Mouse (Mus musculus) kidney, adult 2 months (tissue): ENCODE results near the gene Abhd12b. TPM values are rescaled to one million over a fixed set of nuclear protein-coding genes. Genes with fewer than 3 reads are reported as not detected.

Experiments
- DNase-seq: peaks from one replicate; pipeline ENCODE4 v3.0.0; 2021
- H3K27ac ChIP-seq: fragments of 200-500 bp; 2 replicates; pipeline ENCODE4 v1.5.1; 2012; ENCODE audit warnings: low read depth, low read length, control low read depth, inconsistent platforms; ENCODE audit not compliant: insufficient read depth
- H3K27me3 ChIP-seq: fragments of 200-500 bp; replicated peaks from 2 replicates; pipeline ENCODE4 v1.6.1; 2012; ENCODE audit warnings: mild to moderate bottlenecking, moderate library complexity, low read length, inconsistent platforms; ENCODE audit not compliant: control insufficient read depth, insufficient read depth
- H3K36me3 ChIP-seq: fragments of 200-500 bp; 2 replicates; pipeline ENCODE4 v1.6.1; 2012; ENCODE audit warnings: mild to moderate bottlenecking, moderate library complexity, low read length, inconsistent platforms; ENCODE audit not compliant: control insufficient read depth, insufficient read depth
- H3K4me1 ChIP-seq: fragments of 200-500 bp; 2 replicates; pipeline ENCODE4 v1.6.1; 2011; ENCODE audit warnings: low read length; ENCODE audit not compliant: control insufficient read depth, insufficient read depth
- H3K4me3 ChIP-seq: fragments of 200-500 bp; 2 replicates; pipeline ENCODE4 v1.5.1; 2011; ENCODE audit warnings: mild to moderate bottlenecking, low read depth, low read length, control low read depth; ENCODE audit not compliant: insufficient read depth
- CTCF ChIP-seq: fragments of 200-500 bp; conservative IDR thresholded peaks from 2 replicates; pipeline ENCODE4 v1.5.1; 2011; ENCODE audit warnings: low read depth, mild to moderate bottlenecking, control low read depth, low read length, moderate library complexity, mixed read lengths; ENCODE audit not compliant: insufficient read depth, insufficient read length
- POLR2A ChIP-seq: fragments of 200-500 bp; IDR thresholded peaks from one replicate; pipeline ENCODE4 v1.6.1; 2011; ENCODE audit warnings: low read depth, low read length, control low read depth
- WGBS: fragments of 180-500 bp; shearing (Covaris S2); methylation state at CpG from one replicate; pipeline ENCODE4 v1.1.7; 2018; 5-methylcytosine and 5-hydroxymethylcytosine counted together
- polyA plus RNA-seq: library from polyadenylated mRNA; depleted of rRNA; stranded (reverse); fragments of >200 nt; gene quantifications from 2 replicates; pipeline ENCODE4 v1.2.3, GENCODE M21; 2012

Gene Abhd12b
- polyA plus RNA-seq, 1 experiment = not detected

DNA sequence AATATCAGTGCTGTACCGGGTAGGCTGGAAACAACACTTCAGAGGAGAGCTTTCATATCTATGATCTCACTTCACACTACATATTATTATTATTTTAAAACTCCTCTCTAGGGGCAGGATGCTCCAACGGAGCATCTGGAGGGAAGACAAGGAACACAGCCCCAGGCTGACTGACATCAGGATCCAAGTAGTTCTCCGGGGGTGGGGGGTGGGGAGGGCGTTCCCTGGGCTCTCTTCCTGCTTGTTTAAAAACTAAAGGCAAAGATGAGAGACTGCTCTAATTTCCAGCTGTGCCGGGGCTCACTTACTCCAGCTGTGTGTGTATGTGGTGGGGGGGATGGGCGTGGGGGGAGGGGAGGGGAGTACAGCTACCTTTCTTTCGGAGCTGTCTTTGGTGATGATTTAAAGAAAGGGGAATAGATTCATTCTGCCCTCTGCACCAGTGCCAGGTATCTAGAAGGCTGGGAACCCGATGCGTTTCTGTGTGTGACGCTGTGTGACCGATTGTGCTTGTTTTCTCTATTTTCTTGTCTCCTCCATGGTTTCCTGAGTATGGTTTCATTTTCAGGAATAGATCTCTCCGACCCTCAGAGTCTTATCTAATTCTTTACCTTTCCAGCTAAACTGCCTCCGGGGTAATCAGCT, 5.8 kb upstream of the Abhd12b start:
- Histone ChIP-seq H3K36me3 (no peaks in the 10 kb centered on the region), H3K27ac (no peak overlapping the region), H3K27me3 (no peaks in the 10 kb centered on the region), H3K4me3 (peak overlapping the region; percentile 24), H3K4me1 (peaks cover 4% of the 10 kb centered on the region; the same call in 1 of the 2 replicates)
- TF ChIP-seq POLR2A = no peak
- TF ChIP-seq CTCF = no peak
- no peak for DNase-seq
- 11% methylated on average over 13 of the region's 13 CpGs for WGBS

- Histone ChIP-seq H3K36me3 (no peaks in the 10 kb centered on the region), H3K4me3 (peak overlapping the region; percentile 40), H3K4me1 (peaks cover 4% of the 10 kb centered on the region; the same call in 1 of the 2 replicates), H3K27me3 (no peaks in the 10 kb centered on the region), H3K27ac (no peak overlapping the region)
- TF ChIP-seq POLR2A (no peak), CTCF (no peak)
- DNase-seq = no peak
- WGBS = 16% methylated on average over 11 of the region's 11 CpGs
Observed at GRCm38 (mm10) chr12:70148631-70149265, 5.2 kb upstream of the Abhd12b start.

GRCm38 (mm10) chr12:70156222-70156621, 2.3 kb downstream of the Abhd12b start:
- 63% methylated on average over 6 of the region's 6 CpGs for WGBS

GRCm38 (mm10) chr12:70157292-70158066, 3.5 kb downstream of the Abhd12b start:
- no peak for TF ChIP-seq CTCF
- TF ChIP-seq POLR2A = no peak
- 67% methylated on average over 5 of the region's 5 CpGs for WGBS
- DNase-seq = no peak

More at GRCm38 (mm10) chr12:70156222-70156621, 2.3 kb downstream of the Abhd12b start:
- no peak for DNase-seq
- no peaks in the 10 kb centered on the region for H3K4me1 ChIP-seq
- no peaks in the 10 kb centered on the region for H3K36me3 ChIP-seq
- no peak overlapping the region for H3K4me3 ChIP-seq
- TF ChIP-seq POLR2A (no peak), CTCF (no peak)
- no peak overlapping the region for H3K27ac ChIP-seq
- H3K27me3 ChIP-seq = no peaks in the 10 kb centered on the region

GRCm38 (mm10) chr12:70161057-70161456, 7.1 kb downstream of the Abhd12b start:
- no peak for TF ChIP-seq POLR2A
- no peak for TF ChIP-seq CTCF
- no peaks in the 10 kb centered on the region for H3K27me3 ChIP-seq
- no peaks in the 10 kb centered on the region for H3K36me3 ChIP-seq
- no peaks in the 10 kb centered on the region for H3K4me1 ChIP-seq
- H3K27ac ChIP-seq = no peak overlapping the region
- H3K4me3 ChIP-seq = no peak overlapping the region
- 79% methylated on average over 5 of the region's 5 CpGs for WGBS
- no peak for DNase-seq

More at GRCm38 (mm10) chr12:70157292-70158066, 3.5 kb downstream of the Abhd12b start:
- H3K27ac ChIP-seq = no peak overlapping the region
- no peaks in the 10 kb centered on the region for H3K27me3 ChIP-seq
- no peaks in the 10 kb centered on the region for H3K4me1 ChIP-seq
- H3K36me3 ChIP-seq = no peaks in the 10 kb centered on the region
- H3K4me3 ChIP-seq = no peak overlapping the region

DNA sequence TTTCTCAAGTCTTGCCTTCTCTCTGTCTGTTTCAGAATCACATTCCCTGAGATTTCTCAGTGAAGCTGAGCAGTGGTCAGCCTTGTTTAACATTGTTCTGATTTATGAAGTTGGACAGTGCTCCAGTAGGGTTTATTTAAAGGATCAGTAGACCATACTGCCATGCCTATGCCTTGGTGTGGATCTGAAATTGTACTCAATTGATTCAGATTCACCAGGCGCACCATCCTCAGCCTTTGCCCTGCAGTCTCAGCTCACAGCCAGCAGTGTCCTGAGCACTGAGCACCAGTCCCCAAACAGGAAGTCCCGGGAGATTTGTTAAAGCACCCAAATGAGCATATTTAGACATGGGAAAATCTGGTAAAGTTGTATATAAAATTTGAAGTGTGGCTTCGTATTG, 10.8 kb downstream of the Abhd12b start:
- Histone ChIP-seq H3K4me3 (no peak overlapping the region), H3K4me1 (no peaks in the 10 kb centered on the region), H3K27ac (no peak overlapping the region), H3K27me3 (no peaks in the 10 kb centered on the region), H3K36me3 (no peaks in the 10 kb centered on the region)
- 70% methylated on average over 3 of the region's 3 CpGs for WGBS
- DNase-seq = no peak
- no peak for TF ChIP-seq CTCF
- no peak for TF ChIP-seq POLR2A

GRCm38 (mm10) chr12:70167950-70168349, 14.0 kb downstream of the Abhd12b start:
- no peak overlapping the region for H3K27ac ChIP-seq
- H3K36me3 ChIP-seq = no peaks in the 10 kb centered on the region
- WGBS = 93% methylated on average over 4 of the region's 4 CpGs
- TF ChIP-seq POLR2A (no peak), CTCF (no peak)
- H3K27me3 ChIP-seq = no peaks in the 10 kb centered on the region
- no peaks in the 10 kb centered on the region for H3K4me1 ChIP-seq
- H3K4me3 ChIP-seq = no peak overlapping the region
- no peak for DNase-seq
